Mouse (Mus musculus): ENCODE data around the gene Usp2.

DNA sequence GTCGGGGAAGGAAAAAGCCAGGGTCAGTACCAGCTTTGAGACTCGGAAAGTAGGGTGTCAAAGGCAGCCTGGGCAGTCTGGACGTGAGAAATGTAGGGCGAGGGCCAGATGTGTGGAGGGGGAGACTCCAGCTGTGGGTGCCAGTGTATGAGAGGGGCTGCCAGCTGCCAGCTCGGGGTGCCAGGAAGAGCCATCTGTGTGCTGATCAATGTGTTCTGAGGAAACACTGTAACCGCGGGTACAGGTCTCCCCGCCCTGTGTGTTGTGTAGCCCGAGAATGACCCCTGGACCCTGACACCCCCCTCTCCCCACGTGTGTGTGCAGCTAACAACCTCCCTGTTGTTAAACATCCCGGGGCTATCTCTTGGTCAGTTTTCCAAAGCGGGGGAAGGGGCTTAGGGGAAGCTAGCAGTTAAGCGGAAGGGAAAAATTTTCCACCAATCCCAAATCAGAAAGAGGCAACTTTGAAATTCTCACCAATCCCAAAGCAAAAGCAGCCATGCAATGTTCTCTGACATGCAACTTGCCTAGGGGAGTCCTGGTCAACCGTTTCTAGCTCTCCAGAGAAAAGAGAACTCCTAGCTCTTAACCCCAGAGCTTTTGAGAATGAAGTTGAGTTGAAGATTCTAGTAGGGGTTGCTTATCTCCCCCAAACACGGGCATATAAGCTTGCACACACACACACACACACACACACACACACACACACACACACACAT is 579 bp downstream of the Usp2 start:
- no peak for TF ChIP-seq CTCF (IDR thresholded peaks at IDR 0.05; ENCODE audit: control insufficient read depth, insufficient read depth, insufficient replicate concordance, low read depth, low read length)
- TF ChIP-seq POLR2A (IDR thresholded peaks at IDR 0.05; ENCODE audit: control insufficient read depth, low read depth, low read length): no peak
